Mouse (Mus musculus) limb, embryonic 15.5 days (tissue): Measurements from ENCODE around the gene Col23a1. TPM values are rescaled to one million over a fixed set of nuclear protein-coding genes. Genes with fewer than 3 reads are reported as not detected.

Source experiments
- ATAC-seq: fragments of 200-750 bp; cut with Nextera tagmentation; 2 replicates; pipeline ENCODE4 v1.8.0; 2017; ENCODE audit warnings: low read depth, moderate TSS enrichment; ENCODE audit not compliant: insufficient number of reproducible peaks, low FRiP score, low TSS enrichment
- H3K27ac ChIP-seq: fragments of 300-500 bp; sonication (generic); 2 replicates; pipeline ENCODE4 v1.5.1; 2015; ENCODE audit warnings: moderate library complexity, mild to moderate bottlenecking, inconsistent platforms
- H3K27me3 ChIP-seq: fragments of 300-500 bp; sonication (generic); 2 replicates; pipeline ENCODE4 v1.6.1; 2015; ENCODE audit warnings: inconsistent platforms
- H3K36me3 ChIP-seq: fragments of 300-500 bp; sonication (generic); 2 replicates; pipeline ENCODE4 v1.6.1; 2015; ENCODE audit warnings: inconsistent platforms
- H3K4me1 ChIP-seq: fragments of 300-500 bp; sonication (generic); 2 replicates; pipeline ENCODE4 v1.6.1; 2015; ENCODE audit warnings: inconsistent platforms
- H3K4me2 ChIP-seq: fragments of 300-500 bp; sonication (generic); 2 replicates; pipeline ENCODE4 v1.6.1; 2015; ENCODE audit warnings: mild to moderate bottlenecking, inconsistent platforms
- H3K4me3 ChIP-seq: fragments of 300-500 bp; sonication (generic); 2 replicates; pipeline ENCODE4 v1.5.1; 2015; ENCODE audit warnings: mild to moderate bottlenecking, inconsistent platforms
- H3K9ac ChIP-seq: fragments of 300-500 bp; sonication (generic); 2 replicates; pipeline ENCODE4 v1.6.1; 2015; ENCODE audit warnings: inconsistent platforms
- H3K9me3 ChIP-seq: fragments of 300-500 bp; sonication (generic); 2 replicates; pipeline ENCODE4 v1.6.1; 2016; ENCODE audit warnings: inconsistent platforms
- WGBS: fragments of 180-500 bp; shearing (Covaris S2); methylation state at CpG from one replicate; pipeline ENCODE4 v1.1.7; 2015; 5-methylcytosine and 5-hydroxymethylcytosine counted together
- polyA plus RNA-seq: library from polyadenylated mRNA; unstranded; fragments of >200 nt; fragmentation: Nextera tagmentation; extraction: Ambion mirVana; gene quantifications from 2 replicates; pipeline ENCODE4 v1.2.1, GENCODE M21; 2015

The Col23a1 gene
- polyA plus RNA-seq, 1 experiment from 2014 or later: 23.6 TPM

GRCm38 (mm10) chr11:51554590-51554989 is 264.9 kb downstream of the Col23a1 start:
- H3K9me3 ChIP-seq: no peaks in the 10 kb centered on the region
- H3K27ac ChIP-seq: no peak overlapping the region
- H3K4me2 ChIP-seq: peak overlapping the region; percentile 7; the same call in 1 of the 2 replicates
- H3K36me3 ChIP-seq: no peaks in the 10 kb centered on the region
- H3K4me1 ChIP-seq: peaks cover 9% of the 10 kb centered on the region
- no peak overlapping the region for H3K9ac ChIP-seq
- no peaks in the 10 kb centered on the region for H3K27me3 ChIP-seq
- WGBS: 62% methylated on average over 9 of the region's 10 CpGs
- no peak for ATAC-seq
- peak overlapping the region; percentile 15; the same call in 1 of the 2 replicates for H3K4me3 ChIP-seq

- Histone ChIP-seq H3K27me3 (no peaks in the 10 kb centered on the region), H3K4me2 (peak overlapping the region; percentile 7; the same call in 1 of the 2 replicates), H3K4me3 (0 out of 2 replicates have a peak overlapping the region, but pooled peaks have one; percentile 15), H3K27ac (no peak overlapping the region), H3K9ac (no peak overlapping the region), H3K4me1 (peaks cover 9% of the 10 kb centered on the region), H3K9me3 (no peaks in the 10 kb centered on the region), H3K36me3 (no peaks in the 10 kb centered on the region)
- WGBS: 55% methylated on average over 2 of the region's 2 CpGs
- ATAC-seq: no peak
These were observed 265.3 kb downstream of the Col23a1 start for GRCm38 (mm10) chr11:51555066-51555465.

GRCm38 (mm10) chr11:51563276-51563675 is 273.6 kb downstream of the Col23a1 start:
- no peak overlapping the region for H3K27ac ChIP-seq
- H3K4me2 ChIP-seq: no peak overlapping the region
- H3K36me3 ChIP-seq: no peaks in the 10 kb centered on the region
- no peaks in the 10 kb centered on the region; the same call in 1 of the 2 replicates for H3K27me3 ChIP-seq
- no peak overlapping the region for H3K4me3 ChIP-seq
- ATAC-seq: no peak
- H3K9ac ChIP-seq: no peak overlapping the region
- H3K4me1 ChIP-seq: no peaks in the 10 kb centered on the region
- H3K9me3 ChIP-seq: no peaks in the 10 kb centered on the region
- WGBS: 89% methylated on average over 1 of the region's 1 CpGs

- no peak for ATAC-seq
- Histone ChIP-seq H3K36me3 (no peaks in the 10 kb centered on the region), H3K4me3 (no peak overlapping the region), H3K4me1 (no peaks in the 10 kb centered on the region), H3K9me3 (no peaks in the 10 kb centered on the region), H3K4me2 (no peak overlapping the region), H3K9ac (no peak overlapping the region), H3K27me3 (no peaks in the 10 kb centered on the region; the same call in 1 of the 2 replicates), H3K27ac (no peak overlapping the region)
- WGBS: 32% methylated on average over 3 of the region's 3 CpGs
These were observed 275.3 kb downstream of the Col23a1 start for GRCm38 (mm10) chr11:51565062-51565461.

DNA sequence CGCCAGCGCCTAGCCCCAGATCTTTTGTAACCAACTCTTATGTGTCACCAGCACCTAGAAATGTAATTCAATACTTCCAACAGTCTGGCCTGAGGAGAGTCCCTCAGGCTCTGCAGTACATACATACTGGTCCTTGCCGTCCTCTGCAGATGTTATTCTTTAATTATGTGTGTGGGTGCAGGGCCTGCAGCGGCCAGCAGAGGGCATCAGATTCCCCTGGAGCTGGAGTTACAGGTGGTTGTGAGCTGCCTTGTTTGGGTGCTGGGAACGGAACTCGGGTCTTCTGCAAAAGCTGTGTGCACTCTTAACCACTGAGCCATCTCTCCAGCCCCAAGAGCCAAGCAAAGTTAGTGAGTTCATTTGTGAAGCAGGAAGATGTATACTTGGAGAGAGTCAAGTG is 276.2 kb downstream of the Col23a1 start:
- no peak overlapping the region for H3K27ac ChIP-seq
- H3K27me3 ChIP-seq: no peaks in the 10 kb centered on the region
- WGBS: 88% methylated on average over 6 of the region's 6 CpGs
- H3K4me1 ChIP-seq: no peaks in the 10 kb centered on the region
- no peak overlapping the region for H3K4me2 ChIP-seq
- ATAC-seq: no peak
- H3K4me3 ChIP-seq: no peak overlapping the region
- no peaks in the 10 kb centered on the region for H3K36me3 ChIP-seq
- H3K9me3 ChIP-seq: no peaks in the 10 kb centered on the region
- no peak overlapping the region for H3K9ac ChIP-seq

- Histone ChIP-seq H3K9ac (no peak overlapping the region), H3K4me3 (no peak overlapping the region), H3K4me1 (no peaks in the 10 kb centered on the region), H3K27me3 (no peaks in the 10 kb centered on the region), H3K4me2 (no peak overlapping the region), H3K36me3 (no peaks in the 10 kb centered on the region), H3K9me3 (no peaks in the 10 kb centered on the region), H3K27ac (no peak overlapping the region)
- ATAC-seq: no peak
- 93% methylated on average over 4 of the region's 4 CpGs for WGBS
These were observed 279.1 kb downstream of the Col23a1 start for GRCm38 (mm10) chr11:51568801-51569200.

- no peak overlapping the region for H3K4me2 ChIP-seq
- no peak for ATAC-seq
- no peaks in the 10 kb centered on the region for H3K36me3 ChIP-seq
- no peaks in the 10 kb centered on the region for H3K27me3 ChIP-seq
- 78% methylated on average over 4 of the region's 4 CpGs for WGBS
- H3K4me1 ChIP-seq: no peaks in the 10 kb centered on the region
- H3K27ac ChIP-seq: no peak overlapping the region
- no peak overlapping the region for H3K4me3 ChIP-seq
- H3K9ac ChIP-seq: no peak overlapping the region
- no peaks in the 10 kb centered on the region for H3K9me3 ChIP-seq
These were observed 286.7 kb downstream of the Col23a1 start for GRCm38 (mm10) chr11:51576454-51576853.

DNA sequence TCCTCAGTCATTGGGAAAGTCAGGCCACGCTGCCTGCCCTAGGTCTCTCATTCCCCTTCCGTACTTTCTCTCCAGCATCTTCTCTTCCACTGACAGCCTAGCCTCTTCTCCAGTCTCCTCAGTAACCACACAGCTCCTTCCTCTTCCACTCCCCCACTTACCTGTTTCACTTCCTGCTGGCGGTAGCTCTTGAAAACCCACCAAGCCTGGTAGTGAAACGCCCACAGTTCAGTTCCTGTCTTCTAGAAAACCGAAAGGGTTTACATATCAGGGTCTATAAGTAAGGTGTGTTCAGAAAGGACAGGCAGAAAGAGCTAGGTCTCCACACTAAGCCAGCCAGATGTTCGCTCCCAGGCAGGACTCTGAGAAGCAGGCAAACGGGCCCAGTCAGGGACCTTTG is 287.9 kb downstream of the Col23a1 start:
- H3K9me3 ChIP-seq: no peaks in the 10 kb centered on the region
- no peak overlapping the region for H3K9ac ChIP-seq
- H3K4me3 ChIP-seq: no peak overlapping the region
- ATAC-seq: no peak
- no peaks in the 10 kb centered on the region for H3K27me3 ChIP-seq
- H3K36me3 ChIP-seq: no peaks in the 10 kb centered on the region
- WGBS: 70% methylated on average over 7 of the region's 7 CpGs
- H3K4me1 ChIP-seq: no peaks in the 10 kb centered on the region
- H3K4me2 ChIP-seq: no peak overlapping the region
- no peak overlapping the region for H3K27ac ChIP-seq

DNA sequence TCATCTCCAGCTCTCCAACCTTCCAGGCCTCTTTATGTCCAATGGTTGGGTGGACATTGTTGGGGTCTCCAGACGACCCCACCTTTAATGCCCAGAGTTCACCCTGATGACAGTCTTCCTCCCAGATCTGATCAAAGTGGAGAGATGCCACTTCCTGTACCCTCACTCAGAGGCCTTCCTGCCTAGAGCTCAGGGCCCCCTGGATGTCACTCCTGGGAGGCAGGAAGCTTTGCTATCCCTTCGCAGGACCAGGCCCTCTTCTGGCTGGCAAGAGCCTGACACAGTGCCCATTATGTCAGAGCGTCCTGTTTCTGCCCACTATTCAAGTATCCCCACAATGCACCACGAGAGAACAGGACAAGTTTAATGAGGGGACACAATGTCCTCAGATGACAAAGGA is 289.3 kb downstream of the Col23a1 start:
- H3K27ac ChIP-seq: no peak overlapping the region
- WGBS: 68% methylated on average over 4 of the region's 4 CpGs
- no peak overlapping the region for H3K9ac ChIP-seq
- H3K9me3 ChIP-seq: no peaks in the 10 kb centered on the region
- no peaks in the 10 kb centered on the region for H3K36me3 ChIP-seq
- no peak overlapping the region for H3K4me2 ChIP-seq
- H3K4me1 ChIP-seq: peaks cover 6% of the 10 kb centered on the region
- H3K27me3 ChIP-seq: no peaks in the 10 kb centered on the region
- no peak for ATAC-seq
- H3K4me3 ChIP-seq: no peak overlapping the region

DNA sequence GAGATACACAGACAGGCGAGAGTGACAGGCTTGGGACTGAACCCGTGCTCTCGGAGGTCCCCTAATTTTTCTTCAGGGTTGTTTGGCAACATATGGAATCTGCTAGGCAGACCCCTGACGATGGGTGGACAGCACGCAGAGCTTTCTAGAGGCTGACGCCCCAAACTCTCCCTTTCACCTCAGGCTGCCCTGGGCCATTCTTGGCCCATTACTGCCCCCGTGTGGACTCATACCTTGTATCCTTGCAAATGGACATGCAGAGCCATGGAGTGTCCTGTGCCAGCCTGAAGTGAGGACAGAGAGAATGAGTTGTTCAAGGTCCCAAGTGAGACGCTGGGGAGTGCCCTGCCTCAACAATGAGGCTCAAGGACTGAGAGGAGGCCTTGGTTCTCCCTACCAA is 293.0 kb downstream of the Col23a1 start:
- Histone ChIP-seq H3K4me2 (no peak overlapping the region), H3K36me3 (peaks cover 18% of the 10 kb centered on the region), H3K4me3 (no peak overlapping the region), H3K4me1 (peaks cover 25% of the 10 kb centered on the region), H3K9me3 (no peaks in the 10 kb centered on the region), H3K27me3 (no peaks in the 10 kb centered on the region), H3K27ac (no peak overlapping the region), H3K9ac (no peak overlapping the region)
- 23% methylated on average over 8 of the region's 8 CpGs for WGBS
- ATAC-seq: no peak

GRCm38 (mm10) chr11:51584057-51584430 is 294.3 kb downstream of the Col23a1 start:
- peaks cover 31% of the 10 kb centered on the region for H3K36me3 ChIP-seq
- peaks cover 25% of the 10 kb centered on the region for H3K4me1 ChIP-seq
- peak overlapping the region; percentile 79 for H3K9ac ChIP-seq
- WGBS: 16% methylated on average over 9 of the region's 9 CpGs
- H3K27me3 ChIP-seq: no peaks in the 10 kb centered on the region
- H3K4me3 ChIP-seq: peak overlapping the region; percentile 71
- ATAC-seq: peak; percentile 27
- peak overlapping the region; percentile 59 for H3K4me2 ChIP-seq
- peak overlapping the region; percentile 92 for H3K27ac ChIP-seq
- no peaks in the 10 kb centered on the region for H3K9me3 ChIP-seq

GRCm38 (mm10) chr11:51584431-51585248 is 294.9 kb downstream of the Col23a1 start, which contains the start of gene Phykpl:
Gene Phykpl, plus strand, starts transcription at chr11:51584757.
- WGBS: under 1% methylated on average over 58 of the region's 59 CpGs
- peak within 1 kb of the TSS; percentile 71 for H3K4me3 ChIP-seq
- peaks cover 25% of the 10 kb centered on the region for H3K4me1 ChIP-seq
- H3K27ac ChIP-seq: peak within 1 kb of the TSS; percentile 92
- ATAC-seq: peak; percentile 91
- peak within 1 kb of the TSS; percentile 79 for H3K9ac ChIP-seq
- H3K36me3 ChIP-seq: peaks cover 37% of the 10 kb centered on the region
- H3K27me3 ChIP-seq: no peaks in the 10 kb centered on the region
- H3K9me3 ChIP-seq: no peaks in the 10 kb centered on the region
- peak within 1 kb of the TSS; percentile 59 for H3K4me2 ChIP-seq
